Mouse (Mus musculus): ENCODE data around the gene Ift88. TPM values are rescaled to one million over a fixed set of nuclear protein-coding genes. Genes with fewer than 3 reads are reported as not detected.
A peak's percentile ranks its signal among the peaks of the same experiment; 100 is the strongest.

The Ift88 gene
- polyA plus RNA-seq (2015; fragmentation: Nextera tagmentation; extraction: Ambion mirVana) = 22.1 and 22.3 TPM in 2 replicates

DNA sequence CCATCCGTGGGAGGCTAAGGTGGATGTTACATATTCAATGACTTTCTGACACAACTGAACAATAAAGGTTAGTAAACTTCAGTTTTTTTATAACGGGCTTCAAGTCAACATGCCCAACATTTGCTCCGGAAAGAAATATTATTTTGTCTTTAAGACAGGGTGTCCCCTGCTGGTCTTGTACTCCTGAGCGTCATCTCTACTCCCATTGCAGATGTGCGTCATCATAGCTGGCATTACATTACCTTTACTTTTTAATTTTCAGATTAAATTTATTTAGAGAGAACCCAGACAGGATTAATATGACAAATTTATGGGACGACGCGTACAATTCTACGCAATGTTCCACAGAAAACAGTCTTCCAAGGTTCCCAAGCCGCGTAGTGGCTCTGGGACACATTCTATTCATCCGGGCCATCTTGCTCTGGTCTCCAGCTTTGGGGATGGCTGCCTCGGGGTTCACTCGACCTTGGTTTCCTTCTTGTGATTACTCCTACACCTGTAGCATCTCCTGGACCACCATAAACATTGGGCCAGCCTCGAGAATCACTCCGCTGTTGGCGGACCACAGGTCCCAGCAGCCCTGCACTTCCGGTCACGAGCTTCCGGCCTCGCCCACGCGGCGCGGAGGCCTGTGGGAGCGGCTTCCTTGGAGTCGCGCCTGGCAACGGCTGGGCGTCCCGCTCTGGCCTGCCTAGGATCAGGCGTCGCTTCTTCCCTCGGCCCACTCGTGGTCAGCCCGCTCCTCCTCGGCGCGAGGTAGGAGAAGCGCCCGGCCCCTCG, at the start of gene Ift88:
Gene Ift88 (plus strand): TSS at position 631 of the 780 bp plus-strand sequence.
- peak within 1 kb of the TSS; percentile 89 for H3K9ac ChIP-seq (replicated peaks)
- no peaks in the 10 kb centered on the region for H3K9me3 ChIP-seq
- H3K36me3 ChIP-seq = no peaks in the 10 kb centered on the region
- WGBS = 4% methylated on average over 42 of the region's 42 CpGs
- peak within 1 kb of the TSS; percentile 73 for H3K27ac ChIP-seq
- peaks cover 11% of the 10 kb centered on the region for H3K4me1 ChIP-seq (replicated peaks)
- no peaks in the 10 kb centered on the region for H3K27me3 ChIP-seq
- H3K4me2 ChIP-seq (replicated peaks) = peak within 1 kb of the TSS; percentile 64
- H3K4me3 ChIP-seq (replicated peaks) = peak within 1 kb of the TSS; percentile 92
- peak; percentile 100 for ATAC-seq

DNA sequence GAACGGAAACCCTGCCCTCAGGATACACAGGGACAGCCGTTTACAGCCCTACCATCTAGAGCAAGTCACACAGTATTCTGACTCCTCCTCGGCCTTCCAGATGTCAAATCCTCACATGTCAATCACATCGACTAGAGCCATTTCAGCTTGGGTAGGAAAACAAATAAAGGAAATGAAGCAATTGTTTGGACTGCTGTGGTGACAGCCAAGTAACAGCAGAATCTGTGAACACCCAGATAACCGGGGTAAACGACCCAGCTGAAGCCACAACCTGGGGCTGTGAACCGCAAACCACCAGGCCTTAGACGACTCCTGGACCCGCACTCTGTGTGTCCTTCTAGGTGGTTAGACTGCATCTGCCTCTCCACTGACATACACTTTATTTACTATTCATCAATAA, 48.7 kb upstream of the Ift88 start:
- Histone ChIP-seq H3K4me3 (replicated peaks) (no peak overlapping the region), H3K4me2 (replicated peaks) (no peak overlapping the region), H3K36me3 (no peaks in the 10 kb centered on the region), H3K9ac (replicated peaks) (no peak overlapping the region), H3K9me3 (no peaks in the 10 kb centered on the region), H3K27ac (no peak overlapping the region), H3K4me1 (replicated peaks) (no peaks in the 10 kb centered on the region), H3K27me3 (no peaks in the 10 kb centered on the region)
- ATAC-seq = no peak
- 80% methylated on average over 9 of the region's 9 CpGs for WGBS

DNA sequence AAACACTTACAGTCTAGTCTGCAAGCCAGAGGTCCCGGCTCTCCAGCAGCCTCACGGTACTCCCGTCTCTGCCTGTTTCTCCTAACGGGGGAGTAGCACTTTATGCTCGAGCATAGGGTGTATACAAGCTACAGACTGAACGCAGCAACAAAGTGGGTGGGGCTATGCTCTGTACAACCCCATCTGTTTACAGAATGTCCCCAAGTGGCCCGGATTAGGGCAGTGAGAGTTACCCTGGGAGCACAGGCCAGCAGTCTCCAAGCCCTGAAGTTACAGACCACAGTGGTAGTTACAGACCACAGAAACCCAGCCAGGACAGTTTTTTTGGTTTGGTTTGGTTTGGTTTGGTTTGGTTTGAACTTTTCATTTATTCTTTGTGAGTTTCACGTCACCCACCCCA, 47.8 kb upstream of the Ift88 start:
- Histone ChIP-seq H3K27me3 (no peaks in the 10 kb centered on the region), H3K4me2 (replicated peaks) (no peak overlapping the region), H3K36me3 (no peaks in the 10 kb centered on the region), H3K4me3 (replicated peaks) (no peak overlapping the region), H3K4me1 (replicated peaks) (no peaks in the 10 kb centered on the region), H3K9ac (replicated peaks) (no peak overlapping the region), H3K27ac (no peak overlapping the region), H3K9me3 (no peaks in the 10 kb centered on the region)
- WGBS = 81% methylated on average over 8 of the region's 8 CpGs
- no peak for ATAC-seq

DNA sequence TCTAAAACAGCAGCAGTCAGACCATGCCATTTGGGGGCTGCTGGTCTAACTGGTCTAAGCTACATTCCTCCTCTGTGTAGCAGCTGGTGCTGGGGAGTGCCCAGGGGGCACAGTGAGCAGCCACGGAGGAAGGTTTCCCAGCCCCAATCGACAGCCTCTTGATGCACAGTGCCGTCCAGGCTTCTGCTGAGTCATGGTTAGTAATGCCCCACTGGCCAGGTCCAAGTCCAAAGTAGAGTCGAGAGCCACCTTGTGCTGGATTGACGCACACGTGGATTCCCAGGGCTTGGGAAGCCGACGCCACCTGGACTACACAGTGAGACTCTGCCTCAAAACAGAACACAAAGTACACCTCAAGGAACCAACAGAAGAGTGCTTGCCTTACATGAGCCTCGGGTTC, 46.9 kb upstream of the Ift88 start:
- 83% methylated on average over 9 of the region's 9 CpGs for WGBS

GRCm38 (mm10) chr14:57377531-57377930, 46.3 kb upstream of the Ift88 start:
- no peak for ATAC-seq
- Histone ChIP-seq H3K9me3 (no peaks in the 10 kb centered on the region), H3K4me2 (replicated peaks) (no peak overlapping the region), H3K27ac (no peak overlapping the region), H3K9ac (replicated peaks) (no peak overlapping the region), H3K36me3 (no peaks in the 10 kb centered on the region), H3K27me3 (no peaks in the 10 kb centered on the region), H3K4me1 (replicated peaks) (no peaks in the 10 kb centered on the region), H3K4me3 (replicated peaks) (no peak overlapping the region)
- 82% methylated on average over 5 of the region's 5 CpGs for WGBS

More for the DNA sequence above, 46.9 kb upstream of the Ift88 start:
- Histone ChIP-seq H3K4me1 (replicated peaks) (no peaks in the 10 kb centered on the region), H3K27me3 (no peaks in the 10 kb centered on the region), H3K4me2 (replicated peaks) (no peak overlapping the region), H3K27ac (no peak overlapping the region), H3K9me3 (no peaks in the 10 kb centered on the region), H3K36me3 (no peaks in the 10 kb centered on the region), H3K9ac (replicated peaks) (no peak overlapping the region), H3K4me3 (replicated peaks) (no peak overlapping the region)
- no peak for ATAC-seq

- Histone ChIP-seq H3K9ac (replicated peaks) (no peak overlapping the region), H3K4me3 (replicated peaks) (no peak overlapping the region), H3K27ac (no peak overlapping the region), H3K36me3 (no peaks in the 10 kb centered on the region), H3K4me2 (replicated peaks) (no peak overlapping the region), H3K27me3 (no peaks in the 10 kb centered on the region), H3K9me3 (no peaks in the 10 kb centered on the region), H3K4me1 (replicated peaks) (no peaks in the 10 kb centered on the region)
- 89% methylated on average over 5 of the region's 5 CpGs for WGBS
- no peak for ATAC-seq
Measured at GRCm38 (mm10) chr14:57385667-57386066, 38.2 kb upstream of the Ift88 start.

DNA sequence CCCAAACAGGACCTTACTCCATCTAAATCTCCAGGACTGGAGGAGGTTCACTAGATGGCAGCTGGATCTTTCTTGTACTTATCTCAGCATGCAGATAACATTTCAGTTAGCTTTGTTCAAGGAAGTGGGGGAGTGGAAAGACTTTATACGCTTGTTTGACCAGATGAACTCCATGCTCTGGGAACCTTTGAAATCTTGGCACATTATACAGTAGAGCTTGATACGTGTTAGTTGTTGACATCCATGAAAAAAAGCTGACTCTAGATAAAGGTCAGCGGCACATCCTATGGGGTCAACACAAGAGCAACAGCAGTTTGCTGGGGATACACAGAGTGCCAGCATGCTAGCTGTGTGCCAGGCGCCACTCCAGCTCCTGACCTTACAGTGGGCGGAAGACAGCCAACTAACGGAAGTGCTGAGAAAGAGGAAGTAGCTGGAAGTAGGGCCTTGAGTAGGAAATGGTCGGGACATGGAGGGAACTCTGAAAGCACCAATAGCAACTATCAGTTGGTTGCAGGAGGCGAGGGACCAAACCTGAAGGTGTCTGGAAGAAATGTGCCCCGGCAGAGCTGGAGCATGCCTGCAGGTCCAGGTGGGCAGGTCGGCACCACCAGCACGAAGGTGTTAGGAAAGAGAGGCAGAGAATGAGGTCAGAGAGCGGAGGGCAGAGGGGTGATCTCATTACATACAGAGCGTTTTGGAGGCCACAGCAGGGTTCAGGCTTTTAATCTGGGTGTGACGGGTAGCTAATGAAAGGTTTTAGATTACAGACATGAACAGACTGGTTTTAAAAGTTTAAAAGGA, 36.9 kb upstream of the Ift88 start:
- no peaks in the 10 kb centered on the region for H3K27me3 ChIP-seq
- ATAC-seq = no peak
- no peak overlapping the region for H3K9ac ChIP-seq (replicated peaks)
- H3K4me2 ChIP-seq (replicated peaks) = no peak overlapping the region
- H3K36me3 ChIP-seq = no peaks in the 10 kb centered on the region
- 69% methylated on average over 14 of the region's 14 CpGs for WGBS
- no peaks in the 10 kb centered on the region for H3K4me1 ChIP-seq (replicated peaks)
- no peak overlapping the region for H3K27ac ChIP-seq
- no peak overlapping the region for H3K4me3 ChIP-seq (replicated peaks)
- no peaks in the 10 kb centered on the region for H3K9me3 ChIP-seq

DNA sequence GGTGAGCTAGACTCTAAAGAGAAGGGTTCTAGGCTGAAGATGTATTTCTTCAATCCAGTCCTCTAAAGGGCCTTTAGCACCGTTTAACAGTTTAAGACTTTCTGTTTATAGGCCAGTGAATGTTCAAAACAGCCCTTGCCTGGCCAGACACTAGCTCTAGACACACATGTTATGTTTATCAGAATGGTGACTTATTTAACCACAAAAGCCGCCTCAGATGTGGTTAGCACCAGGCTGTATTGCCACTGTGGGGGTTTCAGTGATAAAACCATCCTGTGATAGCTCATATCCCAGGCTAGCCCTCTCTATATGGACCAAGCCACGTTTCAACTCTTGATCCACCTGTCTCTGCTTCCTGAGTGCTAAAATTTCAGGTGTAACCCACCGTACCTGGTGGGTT, 32.2 kb upstream of the Ift88 start:
- peaks cover 5% of the 10 kb centered on the region for H3K27me3 ChIP-seq
- WGBS = 75% methylated on average over 4 of the region's 4 CpGs
- no peaks in the 10 kb centered on the region for H3K4me1 ChIP-seq (replicated peaks)
- no peak for ATAC-seq
- H3K9me3 ChIP-seq = no peaks in the 10 kb centered on the region
- no peaks in the 10 kb centered on the region for H3K36me3 ChIP-seq
- no peak overlapping the region for H3K9ac ChIP-seq (replicated peaks)
- H3K4me2 ChIP-seq (replicated peaks) = no peak overlapping the region
- no peak overlapping the region for H3K27ac ChIP-seq
- H3K4me3 ChIP-seq (replicated peaks) = no peak overlapping the region

GRCm38 (mm10) chr14:57392278-57392677, 31.6 kb upstream of the Ift88 start:
- Histone ChIP-seq H3K36me3 (no peaks in the 10 kb centered on the region), H3K4me1 (replicated peaks) (no peaks in the 10 kb centered on the region), H3K4me3 (replicated peaks) (no peak overlapping the region), H3K9me3 (no peaks in the 10 kb centered on the region), H3K27ac (no peak overlapping the region), H3K27me3 (peaks cover 12% of the 10 kb centered on the region), H3K4me2 (replicated peaks) (no peak overlapping the region), H3K9ac (replicated peaks) (no peak overlapping the region)
- 71% methylated on average over 5 of the region's 5 CpGs for WGBS
- no peak for ATAC-seq

GRCm38 (mm10) chr14:57395470-57395869, 28.4 kb upstream of the Ift88 start:
- Histone ChIP-seq H3K9me3 (no peaks in the 10 kb centered on the region), H3K4me2 (replicated peaks) (no peak overlapping the region), H3K9ac (replicated peaks) (no peak overlapping the region), H3K4me1 (replicated peaks) (peaks cover 10% of the 10 kb centered on the region), H3K27ac (no peak overlapping the region), H3K4me3 (replicated peaks) (no peak overlapping the region), H3K36me3 (no peaks in the 10 kb centered on the region), H3K27me3 (peaks cover 25% of the 10 kb centered on the region)
- ATAC-seq = no peak
- WGBS = 83% methylated on average over 2 of the region's 2 CpGs

- ATAC-seq = no peak
- H3K9me3 ChIP-seq = no peaks in the 10 kb centered on the region
- peaks cover 10% of the 10 kb centered on the region for H3K4me1 ChIP-seq (replicated peaks)
- no peak overlapping the region for H3K4me2 ChIP-seq (replicated peaks)
- WGBS = 87% methylated on average over 5 of the region's 5 CpGs
- no peak overlapping the region for H3K4me3 ChIP-seq (replicated peaks)
- H3K27me3 ChIP-seq = peaks cover 25% of the 10 kb centered on the region
- no peaks in the 10 kb centered on the region for H3K36me3 ChIP-seq
- no peak overlapping the region for H3K27ac ChIP-seq
- H3K9ac ChIP-seq (replicated peaks) = no peak overlapping the region
Measured at GRCm38 (mm10) chr14:57397221-57397620, 26.6 kb upstream of the Ift88 start.

- Histone ChIP-seq H3K4me3 (replicated peaks) (peak within 1 kb of the TSS; percentile 60), H3K4me2 (replicated peaks) (peak within 1 kb of the TSS; percentile 69), H3K27ac (no peak within 1 kb of the TSS), H3K36me3 (no peaks in the 10 kb centered on the region), H3K27me3 (peaks cover 25% of the 10 kb centered on the region), H3K9me3 (no peaks in the 10 kb centered on the region), H3K9ac (replicated peaks) (peak within 1 kb of the TSS; percentile 71), H3K4me1 (replicated peaks) (peaks cover 10% of the 10 kb centered on the region)
- WGBS = 2% methylated on average over 43 of the region's 43 CpGs
- ATAC-seq = peak; percentile 99
Measured at GRCm38 (mm10) chr14:57398065-57398757, 25.7 kb upstream of the Ift88 start, which contains the start of gene Cryl1. Gene Cryl1, minus strand, starts transcription at chr14:57398529.
